20 mouse cellular contexts compared by ENCODE assay signal in genomic region chr7:130940733-130941132, GRCm38 (mm10). TPM values are rescaled to one million over a fixed set of nuclear protein-coding genes. Genes with fewer than 3 reads are reported as not detected.
DNase-seq lines count a peak whose midpoint lies in the region; ATAC-seq and TF ChIP-seq lines count a peak whose summit lies in the region.
"Had no signal": no experiment of that assay in that cellular context is flagged by ENCODE, and none has a peak within 500 bp of the region (broad histone marks: within the 10 kb centered on the region; RNA-seq: fewer than 3 reads in every experiment).

No protein-coding gene starts in this region.

- peaks cover 27% of the 10 kb centered on the region for H3K27me3 ChIP-seq in heart, embryonic 11.5 days (ENCODE audit: control insufficient read depth, insufficient read depth, low read length)
- peaks cover 32% of the 10 kb centered on the region for H3K27me3 ChIP-seq in limb, embryonic 14.5 days (ENCODE audit: control insufficient read depth, insufficient read depth, low read length)
- peaks cover 49% of the 10 kb centered on the region for H3K27me3 ChIP-seq in limb, embryonic 10.5 days (ENCODE audit: low read depth, poor library complexity, severe bottlenecking)
- H3K27me3 ChIP-seq in thymus, adult 2 months (ENCODE audit: control insufficient read depth, insufficient read depth, low read length): peaks cover 9% of the 10 kb centered on the region; the same call in 1 of the 2 replicates

- no peaks in the 10 kb centered on the region for H3K9me3 ChIP-seq in heart, embryonic 11.5 days (replicated peaks; ENCODE audit: control insufficient read depth, low read length)
- no peaks in the 10 kb centered on the region for H3K9me3 ChIP-seq in limb, embryonic 14.5 days (ENCODE audit: control insufficient read depth, low read length)
- no peaks in the 10 kb centered on the region for H3K9me3 ChIP-seq in limb, embryonic 10.5 days (replicated peaks)
- H3K9me3 ChIP-seq: limb, embryonic 12.5 days; midbrain, embryonic 15.5 days had no signal

- H3K9ac ChIP-seq in heart, embryonic 11.5 days (ENCODE audit: low read depth, low read length): no peak overlapping the region
- H3K9ac ChIP-seq in limb, embryonic 14.5 days (ENCODE audit: low read depth, low read length, severe bottlenecking): no peak overlapping the region
- H3K9ac ChIP-seq: forebrain, postnatal 0 days; limb, embryonic 12.5 days; midbrain, embryonic 15.5 days had no signal

- 80% methylated on average over 8 of the region's 8 CpGs for WGBS in heart, embryonic 11.5 days (ENCODE audit: insufficient replicate concordance)
- 55% methylated on average over 8 of the region's 8 CpGs for WGBS in limb, embryonic 14.5 days
- 86% methylated on average over 8 of the region's 8 CpGs for WGBS in limb, embryonic 10.5 days
- 90% methylated on average over 8 of the region's 8 CpGs for WGBS in thymus, adult 2 months

- no peak for TF ChIP-seq POLR2A in limb, embryonic 14.5 days (IDR thresholded peaks at IDR 0.05; ENCODE audit: borderline replicate concordance, extremely low read depth, insufficient read depth, insufficient read length)
- TF ChIP-seq POLR2A in thymus, adult 2 months (IDR thresholded peaks at IDR 0.05; ENCODE audit: control insufficient read depth, extremely low read depth, insufficient read depth, low read length, poor library complexity): no peak

- H3K4me1 ChIP-seq in heart, embryonic 11.5 days (ENCODE audit: control insufficient read depth, insufficient read depth, low read length): peaks cover 11% of the 10 kb centered on the region
- peaks cover under 1% of the 10 kb centered on the region; the same call in 1 of the 2 replicates for H3K4me1 ChIP-seq in limb, embryonic 14.5 days (ENCODE audit: control insufficient read depth, insufficient read depth, low read length)
- peaks cover 12% of the 10 kb centered on the region for H3K4me1 ChIP-seq in limb, embryonic 10.5 days
- no peaks in the 10 kb centered on the region for H3K4me1 ChIP-seq in thymus, adult 2 months (replicated peaks; ENCODE audit: control insufficient read depth, insufficient read depth, low read length)

- no peak overlapping the region for H3K27ac ChIP-seq in heart, embryonic 11.5 days (ENCODE audit: low read depth, low read length)
- H3K27ac ChIP-seq in limb, embryonic 14.5 days (replicated peaks; ENCODE audit: low read depth, low read length): no peak overlapping the region
- H3K27ac ChIP-seq in limb, embryonic 10.5 days: no peak overlapping the region
- H3K27ac ChIP-seq in thymus, adult 2 months (ENCODE audit: control insufficient read depth, insufficient read depth, low read length): no peak overlapping the region
- H3K27ac ChIP-seq: limb, embryonic 12.5 days; midbrain, embryonic 15.5 days had no signal

- no peak overlapping the region for H3K4me2 ChIP-seq in heart, embryonic 11.5 days
- no peak overlapping the region for H3K4me2 ChIP-seq in limb, embryonic 14.5 days (replicated peaks; ENCODE audit: low read depth, low read length, severe bottlenecking)
- H3K4me2 ChIP-seq: limb, embryonic 12.5 days; midbrain, embryonic 15.5 days had no signal

- no peak for ATAC-seq in heart, embryonic 11.5 days (replicated peaks; ENCODE audit: insufficient number of reproducible peaks, low FRiP score, low TSS enrichment)
- ATAC-seq in limb, embryonic 14.5 days (ENCODE audit: low FRiP score, low read depth): no peak
- ATAC-seq: forebrain, postnatal 0 days; inflammation-experienced regulatory T-cells, adult 6 months; midbrain, embryonic 15.5 days had no signal

- H3K4me3 ChIP-seq in heart, embryonic 11.5 days (ENCODE audit: low read depth, low read length): no peak overlapping the region
- H3K4me3 ChIP-seq in limb, embryonic 14.5 days (replicated peaks; ENCODE audit: low read length): no peak overlapping the region
- H3K4me3 ChIP-seq in limb, embryonic 10.5 days: no peak overlapping the region
- no peak overlapping the region for H3K4me3 ChIP-seq in thymus, adult 2 months (ENCODE audit: control insufficient read depth, insufficient read depth, low read length)
- H3K4me3 ChIP-seq: limb, embryonic 12.5 days; midbrain, embryonic 15.5 days had no signal

- H3K36me3 ChIP-seq in heart, embryonic 11.5 days (ENCODE audit: control insufficient read depth, insufficient read depth, low read length): no peaks in the 10 kb centered on the region
- H3K36me3 ChIP-seq in limb, embryonic 14.5 days (ENCODE audit: control insufficient read depth, insufficient read depth, low read length): 0 out of 2 replicates have a peak, but pooled peaks cover 5% of the 10 kb centered on the region
- H3K36me3 ChIP-seq in limb, embryonic 10.5 days: no peaks in the 10 kb centered on the region
- H3K36me3 ChIP-seq in thymus, adult 2 months (ENCODE audit: control insufficient read depth, insufficient read depth, low read length): no peaks in the 10 kb centered on the region
- H3K36me3 ChIP-seq: limb, embryonic 12.5 days; midbrain, embryonic 15.5 days had no signal

- no peak for TF ChIP-seq CTCF in thymus, adult 2 months (IDR thresholded peaks at IDR 0.05; ENCODE audit: borderline replicate concordance, control insufficient read depth, extremely low read depth, insufficient read depth, low read length, poor library complexity)

- DNase-seq in cerebellum, postnatal 10 days: peak; percentile 82 to 89
- no peak for DNase-seq in cerebellum, adult 11 months
- DNase-seq in heart, adult 11 months: peak; percentile 88
- DNase-seq in limb, embryonic 14.5 days (ENCODE audit: low spot score): peak; percentile 21
- DNase-seq in limb, embryonic 10.5 days (ENCODE audit: low spot score): no peak
- DNase-seq in thymus, adult 2 months: no peak
- DNase-seq: B cell, adult 2 months; embryo, embryonic 11 days; forebrain, postnatal 0 days; heart, adult 18-20 months; kidney, adult 2 months; kidney, postnatal 14 days; layer of hippocampus, adult 9-11 months; right cerebral cortex, postnatal 14 days; spleen, adult 18-20 months; thymus, adult 18-20 months had no signal

RNA-seq across cellular contexts. Expression of gene Htra1, which starts 4.8 kb away (rescaled TPM):
- polyA plus RNA-seq in heart, embryonic 11.5 days (2014; fragmentation: Nextera tagmentation; extraction: Ambion mirVana): 38.7 TPM in 2 replicates
- polyA plus RNA-seq in limb, embryonic 14.5 days (2012; rRNA removed): 102 and 124 TPM in 2 replicates
- 224 and 233 TPM in 2 replicates for polyA plus RNA-seq in limb, embryonic 14.5 days (2014; fragmentation: Nextera tagmentation; extraction: Ambion mirVana)
- polyA plus RNA-seq in limb, embryonic 10.5 days (2016; fragmentation: Nextera tagmentation; extraction: Ambion mirVana): 3.0 and 5.1 TPM in 2 replicates
- polyA plus RNA-seq in thymus, adult 2 months (2012; rRNA removed): 35.8 TPM in 2 replicates
- polyA plus RNA-seq: inflammation-experienced regulatory T-cells, adult 6 months had no signal

Comparison
In these comparisons a context has a peak if more than half of its experiments do, and no peak if none do; other contexts are left out.
1. DNase-seq: peak in cerebellum, postnatal 10 days (2 of 2), heart, adult 11 months (single experiment) and limb, embryonic 14.5 days (single experiment); none in cerebellum, adult 11 months (single experiment), limb, embryonic 10.5 days (single experiment) and thymus, adult 2 months (single experiment).